Mouse (Mus musculus): ENCODE measurements around the gene Atf7ip. TPM values are rescaled to one million over a fixed set of nuclear protein-coding genes. Genes with fewer than 3 reads are reported as not detected.

Atf7ip gene
- polyA plus RNA-seq, 1 experiment from 2014 or later, result 38.2 TPM

- no peak for ATAC-seq
- WGBS, result 94% methylated on average over 8 of the region's 8 CpGs
- Histone ChIP-seq H3K27ac (ENCODE audit: low read length) (no peak overlapping the region), H3K9me3 (replicated peaks; ENCODE audit: control insufficient read depth, low read length, poor library complexity, severe bottlenecking) (no peaks in the 10 kb centered on the region), H3K4me3 (ENCODE audit: low read depth, low read length) (no peak overlapping the region), H3K36me3 (ENCODE audit: control insufficient read depth, insufficient read depth, low read length) (no peaks in the 10 kb centered on the region), H3K4me1 (ENCODE audit: control insufficient read depth, insufficient read depth, low read length) (no peaks in the 10 kb centered on the region), H3K9ac (ENCODE audit: low read depth, low read length) (no peak overlapping the region), H3K27me3 (ENCODE audit: control insufficient read depth, insufficient read depth, low read depth, low read length) (no peaks in the 10 kb centered on the region), H3K4me2 (ENCODE audit: low read length) (no peak overlapping the region)
Observed at GRCm38 (mm10) chr6:136650664-136651063, 144.7 kb downstream of the Atf7ip start.

- H3K27me3 ChIP-seq (ENCODE audit: control insufficient read depth, insufficient read depth, low read depth, low read length), result no peaks in the 10 kb centered on the region
- H3K4me2 ChIP-seq (ENCODE audit: low read length), result no peak overlapping the region
- H3K9me3 ChIP-seq (replicated peaks; ENCODE audit: control insufficient read depth, low read length, poor library complexity, severe bottlenecking), result no peaks in the 10 kb centered on the region
- H3K36me3 ChIP-seq (ENCODE audit: control insufficient read depth, insufficient read depth, low read length), result no peaks in the 10 kb centered on the region
- no peak overlapping the region for H3K9ac ChIP-seq (ENCODE audit: low read depth, low read length)
- WGBS, result 77% methylated on average over 5 of the region's 5 CpGs
- no peak overlapping the region for H3K27ac ChIP-seq (ENCODE audit: low read length)
- no peak overlapping the region for H3K4me3 ChIP-seq (ENCODE audit: low read depth, low read length)
- ATAC-seq, result no peak
- no peaks in the 10 kb centered on the region for H3K4me1 ChIP-seq (ENCODE audit: control insufficient read depth, insufficient read depth, low read length)
Observed at GRCm38 (mm10) chr6:136653331-136653730, 147.4 kb downstream of the Atf7ip start.

- no peaks in the 10 kb centered on the region for H3K4me1 ChIP-seq (ENCODE audit: control insufficient read depth, insufficient read depth, low read length)
- no peaks in the 10 kb centered on the region for H3K36me3 ChIP-seq (ENCODE audit: control insufficient read depth, insufficient read depth, low read length)
- H3K9ac ChIP-seq (ENCODE audit: low read depth, low read length), result no peak overlapping the region
- H3K27me3 ChIP-seq (ENCODE audit: control insufficient read depth, insufficient read depth, low read depth, low read length), result no peaks in the 10 kb centered on the region
- no peak for ATAC-seq
- H3K27ac ChIP-seq (ENCODE audit: low read length), result no peak overlapping the region
- 96% methylated on average over 20 of the region's 20 CpGs for WGBS
- no peak overlapping the region for H3K4me3 ChIP-seq (ENCODE audit: low read depth, low read length)
- no peaks in the 10 kb centered on the region for H3K9me3 ChIP-seq (replicated peaks; ENCODE audit: control insufficient read depth, low read length, poor library complexity, severe bottlenecking)
- H3K4me2 ChIP-seq (ENCODE audit: low read length), result no peak overlapping the region
Observed at GRCm38 (mm10) chr6:136654470-136654869, 148.5 kb downstream of the Atf7ip start.

- H3K4me1 ChIP-seq (ENCODE audit: control insufficient read depth, insufficient read depth, low read length), result no peaks in the 10 kb centered on the region
- peaks cover under 1% of the 10 kb centered on the region; the same call in 1 of the 2 replicates for H3K27me3 ChIP-seq (ENCODE audit: control insufficient read depth, insufficient read depth, low read depth, low read length)
- no peak overlapping the region for H3K9ac ChIP-seq (ENCODE audit: low read depth, low read length)
- H3K9me3 ChIP-seq (replicated peaks; ENCODE audit: control insufficient read depth, low read length, poor library complexity, severe bottlenecking), result no peaks in the 10 kb centered on the region
- H3K36me3 ChIP-seq (ENCODE audit: control insufficient read depth, insufficient read depth, low read length), result no peaks in the 10 kb centered on the region
- no peak for ATAC-seq
- H3K4me2 ChIP-seq (ENCODE audit: low read length), result no peak overlapping the region
- WGBS, result 68% methylated on average over 11 of the region's 11 CpGs
- H3K27ac ChIP-seq (ENCODE audit: low read length), result no peak overlapping the region
- no peak overlapping the region for H3K4me3 ChIP-seq (ENCODE audit: low read depth, low read length)
Observed at GRCm38 (mm10) chr6:136655786-136656185, 149.8 kb downstream of the Atf7ip start.

GRCm38 (mm10) chr6:136658303-136658702 is 152.3 kb downstream of the Atf7ip start:
- H3K36me3 ChIP-seq (ENCODE audit: control insufficient read depth, insufficient read depth, low read length), result no peaks in the 10 kb centered on the region
- H3K4me3 ChIP-seq (ENCODE audit: low read depth, low read length), result no peak overlapping the region
- H3K27me3 ChIP-seq (ENCODE audit: control insufficient read depth, insufficient read depth, low read depth, low read length), result peaks cover 12% of the 10 kb centered on the region
- H3K27ac ChIP-seq (ENCODE audit: low read length), result no peak overlapping the region
- H3K9me3 ChIP-seq (replicated peaks; ENCODE audit: control insufficient read depth, low read length, poor library complexity, severe bottlenecking), result no peaks in the 10 kb centered on the region
- no peak for ATAC-seq
- no peaks in the 10 kb centered on the region; the same call in 1 of the 2 replicates for H3K4me1 ChIP-seq (ENCODE audit: control insufficient read depth, insufficient read depth, low read length)
- no peak overlapping the region for H3K9ac ChIP-seq (ENCODE audit: low read depth, low read length)
- H3K4me2 ChIP-seq (ENCODE audit: low read length), result no peak overlapping the region
- 90% methylated on average over 4 of the region's 4 CpGs for WGBS

GRCm38 (mm10) chr6:136659226-136659625 is 153.3 kb downstream of the Atf7ip start:
- Histone ChIP-seq H3K9ac (ENCODE audit: low read depth, low read length) (no peak overlapping the region), H3K27me3 (ENCODE audit: control insufficient read depth, insufficient read depth, low read depth, low read length) (peaks cover 12% of the 10 kb centered on the region), H3K27ac (ENCODE audit: low read length) (no peak overlapping the region), H3K9me3 (replicated peaks; ENCODE audit: control insufficient read depth, low read length, poor library complexity, severe bottlenecking) (no peaks in the 10 kb centered on the region), H3K4me2 (ENCODE audit: low read length) (no peak overlapping the region), H3K4me1 (ENCODE audit: control insufficient read depth, insufficient read depth, low read length) (no peaks in the 10 kb centered on the region; the same call in 1 of the 2 replicates), H3K36me3 (ENCODE audit: control insufficient read depth, insufficient read depth, low read length) (no peaks in the 10 kb centered on the region), H3K4me3 (ENCODE audit: low read depth, low read length) (no peak overlapping the region)
- ATAC-seq, result no peak
- WGBS, result 92% methylated on average over 9 of the region's 9 CpGs

Other genes starting within 250 kb of the Atf7ip start
- gene Gm8994, start 178.6 kb upstream of the Atf7ip start, polyA plus RNA-seq (2015; fragmentation: Nextera tagmentation; extraction: Ambion mirVana), result not detected in 2 replicates
- not detected in 2 replicates for gene E330021D16Rik, start 90.6 kb upstream of the Atf7ip start, polyA plus RNA-seq (2015; fragmentation: Nextera tagmentation; extraction: Ambion mirVana)
- 0.22 and 0.54 TPM in 2 replicates for gene Plbd1, start 155.8 kb downstream of the Atf7ip start, polyA plus RNA-seq (2015; fragmentation: Nextera tagmentation; extraction: Ambion mirVana)